Mouse (Mus musculus): Measurements from ENCODE around the gene Mettl27. TPM values are rescaled to one million over a fixed set of nuclear protein-coding genes. Genes with fewer than 3 reads are reported as not detected.

Gene Mettl27
- total and polyA plus RNA-seq, 2 experiments = 13.5 to 30.0 TPM

- no peak for DNase-seq (ENCODE audit: extremely low read depth, low read depth, low spot score)
Observed at GRCm38 (mm10) chr5:134891552-134891951, 40.6 kb upstream of the Mettl27 start.

GRCm38 (mm10) chr5:134892717-134893116 lies 39.5 kb upstream of the Mettl27 start:
- Histone ChIP-seq H3K79me2 (ENCODE audit: control insufficient read depth, insufficient read depth, low read length) (no peaks in the 10 kb centered on the region), H3K27ac (replicated peaks; ENCODE audit: insufficient read depth, low read depth, low read length) (no peak overlapping the region), H3K4me1 (ENCODE audit: control insufficient read depth, insufficient read depth, low read length) (no peaks in the 10 kb centered on the region), H3K9ac (ENCODE audit: low read depth, low read length) (no peak overlapping the region), H3K27me3 (ENCODE audit: control insufficient read depth, insufficient read depth, low read length) (no peaks in the 10 kb centered on the region), H3K4me3 (ENCODE audit: insufficient read depth, low read depth, low read length) (no peak overlapping the region), H3K36me3 (ENCODE audit: control insufficient read depth, insufficient read depth, low read length) (no peaks in the 10 kb centered on the region)
- no peak for DNase-seq (ENCODE audit: extremely low read depth, low read depth, low spot score)
- TF ChIP-seq CTCF (IDR thresholded peaks at IDR 0.05; ENCODE audit: low read depth, low read length) (peak; percentile 26; the same call in 1 of the 2 replicates), POLR2A (IDR thresholded peaks at IDR 0.05; ENCODE audit: extremely low read depth, insufficient read depth, low read length) (no peak)
- 82% methylated on average over 5 of the region's 5 CpGs for WGBS

More at GRCm38 (mm10) chr5:134891552-134891951, 40.6 kb upstream of the Mettl27 start:
- 82% methylated on average over 8 of the region's 8 CpGs for WGBS
- Histone ChIP-seq H3K79me2 (ENCODE audit: control insufficient read depth, insufficient read depth, low read length) (no peaks in the 10 kb centered on the region), H3K36me3 (ENCODE audit: control insufficient read depth, insufficient read depth, low read length) (no peaks in the 10 kb centered on the region), H3K4me1 (ENCODE audit: control insufficient read depth, insufficient read depth, low read length) (no peaks in the 10 kb centered on the region), H3K9ac (ENCODE audit: low read depth, low read length) (no peak overlapping the region), H3K4me3 (ENCODE audit: insufficient read depth, low read depth, low read length) (no peak overlapping the region), H3K27me3 (ENCODE audit: control insufficient read depth, insufficient read depth, low read length) (no peaks in the 10 kb centered on the region), H3K27ac (replicated peaks; ENCODE audit: insufficient read depth, low read depth, low read length) (no peak overlapping the region)
- TF ChIP-seq POLR2A (IDR thresholded peaks at IDR 0.05; ENCODE audit: extremely low read depth, insufficient read depth, low read length) (no peak), CTCF (IDR thresholded peaks at IDR 0.05; ENCODE audit: low read depth, low read length) (no peak)

GRCm38 (mm10) chr5:134895291-134895690 lies 36.9 kb upstream of the Mettl27 start:
- no peaks in the 10 kb centered on the region for H3K27me3 ChIP-seq (ENCODE audit: control insufficient read depth, insufficient read depth, low read length)
- 96% methylated on average over 8 of the region's 8 CpGs for WGBS
- no peak for DNase-seq (ENCODE audit: extremely low read depth, low read depth, low spot score)
- no peak overlapping the region for H3K4me3 ChIP-seq (ENCODE audit: insufficient read depth, low read depth, low read length)
- H3K9ac ChIP-seq (ENCODE audit: low read depth, low read length) = no peak overlapping the region
- no peak overlapping the region for H3K27ac ChIP-seq (replicated peaks; ENCODE audit: insufficient read depth, low read depth, low read length)
- H3K4me1 ChIP-seq (ENCODE audit: control insufficient read depth, insufficient read depth, low read length) = no peaks in the 10 kb centered on the region
- H3K36me3 ChIP-seq (ENCODE audit: control insufficient read depth, insufficient read depth, low read length) = no peaks in the 10 kb centered on the region
- TF ChIP-seq POLR2A (IDR thresholded peaks at IDR 0.05; ENCODE audit: extremely low read depth, insufficient read depth, low read length) (no peak), CTCF (IDR thresholded peaks at IDR 0.05; ENCODE audit: low read depth, low read length) (no peak)
- no peaks in the 10 kb centered on the region for H3K79me2 ChIP-seq (ENCODE audit: control insufficient read depth, insufficient read depth, low read length)

- DNase-seq (ENCODE audit: extremely low read depth, low read depth, low spot score) = no peak
- 91% methylated on average over 8 of the region's 8 CpGs for WGBS
- no peak for TF ChIP-seq CTCF (IDR thresholded peaks at IDR 0.05; ENCODE audit: low read depth, low read length)
- TF ChIP-seq POLR2A (IDR thresholded peaks at IDR 0.05; ENCODE audit: extremely low read depth, insufficient read depth, low read length) = no peak
- no peaks in the 10 kb centered on the region for H3K4me1 ChIP-seq (ENCODE audit: control insufficient read depth, insufficient read depth, low read length)
- H3K4me3 ChIP-seq (ENCODE audit: insufficient read depth, low read depth, low read length) = no peak overlapping the region
- H3K36me3 ChIP-seq (ENCODE audit: control insufficient read depth, insufficient read depth, low read length) = no peaks in the 10 kb centered on the region
- no peaks in the 10 kb centered on the region for H3K27me3 ChIP-seq (ENCODE audit: control insufficient read depth, insufficient read depth, low read length)
- no peak overlapping the region for H3K27ac ChIP-seq (replicated peaks; ENCODE audit: insufficient read depth, low read depth, low read length)
- no peak overlapping the region for H3K9ac ChIP-seq (ENCODE audit: low read depth, low read length)
- no peaks in the 10 kb centered on the region for H3K79me2 ChIP-seq (ENCODE audit: control insufficient read depth, insufficient read depth, low read length)
Observed at GRCm38 (mm10) chr5:134896965-134897364, 35.2 kb upstream of the Mettl27 start.

- DNase-seq (ENCODE audit: extremely low read depth, low read depth, low spot score) = no peak
- Histone ChIP-seq H3K4me1 (ENCODE audit: control insufficient read depth, insufficient read depth, low read length) (no peaks in the 10 kb centered on the region), H3K4me3 (ENCODE audit: insufficient read depth, low read depth, low read length) (no peak overlapping the region), H3K27ac (replicated peaks; ENCODE audit: insufficient read depth, low read depth, low read length) (no peak overlapping the region), H3K36me3 (ENCODE audit: control insufficient read depth, insufficient read depth, low read length) (no peaks in the 10 kb centered on the region), H3K27me3 (ENCODE audit: control insufficient read depth, insufficient read depth, low read length) (no peaks in the 10 kb centered on the region), H3K79me2 (ENCODE audit: control insufficient read depth, insufficient read depth, low read length) (no peaks in the 10 kb centered on the region), H3K9ac (ENCODE audit: low read depth, low read length) (no peak overlapping the region)
- WGBS = 90% methylated on average over 17 of the region's 17 CpGs
- TF ChIP-seq CTCF (IDR thresholded peaks at IDR 0.05; ENCODE audit: low read depth, low read length) (no peak), POLR2A (IDR thresholded peaks at IDR 0.05; ENCODE audit: extremely low read depth, insufficient read depth, low read length) (no peak)
Observed at GRCm38 (mm10) chr5:134897596-134897995, 34.6 kb upstream of the Mettl27 start.

- Histone ChIP-seq H3K4me3 (ENCODE audit: insufficient read depth, low read depth, low read length) (no peak overlapping the region), H3K79me2 (ENCODE audit: control insufficient read depth, insufficient read depth, low read length) (no peaks in the 10 kb centered on the region), H3K4me1 (ENCODE audit: control insufficient read depth, insufficient read depth, low read length) (no peaks in the 10 kb centered on the region), H3K27ac (replicated peaks; ENCODE audit: insufficient read depth, low read depth, low read length) (no peak overlapping the region), H3K36me3 (ENCODE audit: control insufficient read depth, insufficient read depth, low read length) (no peaks in the 10 kb centered on the region), H3K9ac (ENCODE audit: low read depth, low read length) (no peak overlapping the region), H3K27me3 (ENCODE audit: control insufficient read depth, insufficient read depth, low read length) (no peaks in the 10 kb centered on the region)
- DNase-seq (ENCODE audit: extremely low read depth, low read depth, low spot score) = peak; percentile 30
- TF ChIP-seq POLR2A (IDR thresholded peaks at IDR 0.05; ENCODE audit: extremely low read depth, insufficient read depth, low read length) = no peak
- TF ChIP-seq CTCF (IDR thresholded peaks at IDR 0.05; ENCODE audit: low read depth, low read length) = peak; percentile 65
- WGBS = 44% methylated on average over 12 of the region's 12 CpGs
Observed at GRCm38 (mm10) chr5:134901012-134901643, 31.0 kb upstream of the Mettl27 start.

Measured in liver, adult 2 months (tissue).